Mouse (Mus musculus) stomach, postnatal 0 days (tissue): ENCODE measurements around the gene Grk6.

ENCODE experiments used
- CTCF ChIP-seq: IDR thresholded peaks from 2 replicates; pipeline ENCODE4 v1.5.1; 2016; ENCODE audit warnings: antibody characterized with exemption, low read depth, mild to moderate bottlenecking, moderate library complexity
- EP300 ChIP-seq: optimal IDR thresholded peaks from 2 replicates; pipeline ENCODE3; 2016; ENCODE audit warnings: antibody characterized with exemption

DNA sequence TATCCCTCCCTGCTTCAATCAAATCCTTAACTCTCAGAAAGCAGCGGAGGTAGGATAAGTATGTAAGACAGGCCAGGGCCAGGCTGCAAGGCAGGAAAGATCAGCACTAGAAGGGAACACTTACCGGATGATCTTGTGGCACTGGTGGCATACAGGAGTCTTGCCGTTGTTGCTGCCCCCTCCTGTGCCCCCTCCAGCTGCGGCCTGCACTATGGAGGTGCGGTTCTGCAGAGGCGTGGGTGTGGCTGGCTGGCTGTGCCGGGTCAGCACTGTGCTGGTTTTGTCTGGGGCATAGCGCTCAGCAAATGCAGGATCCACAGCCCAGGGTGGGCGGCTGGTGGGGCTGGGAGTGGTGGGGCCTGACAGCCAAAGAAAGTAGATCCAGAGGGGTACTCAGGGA is 60.9 kb downstream of the Grk6 start:
- TF ChIP-seq CTCF (no peak), EP300 (no peak)
